Mouse (Mus musculus): ENCODE measurements at regions not wholly inside any gene's neighbourhood (a gene's known extent, or its start where the extent isn't known, plus 50 kb on each side); places are given as distances from the start of the nearest gene placed in this dataset.

DNA sequence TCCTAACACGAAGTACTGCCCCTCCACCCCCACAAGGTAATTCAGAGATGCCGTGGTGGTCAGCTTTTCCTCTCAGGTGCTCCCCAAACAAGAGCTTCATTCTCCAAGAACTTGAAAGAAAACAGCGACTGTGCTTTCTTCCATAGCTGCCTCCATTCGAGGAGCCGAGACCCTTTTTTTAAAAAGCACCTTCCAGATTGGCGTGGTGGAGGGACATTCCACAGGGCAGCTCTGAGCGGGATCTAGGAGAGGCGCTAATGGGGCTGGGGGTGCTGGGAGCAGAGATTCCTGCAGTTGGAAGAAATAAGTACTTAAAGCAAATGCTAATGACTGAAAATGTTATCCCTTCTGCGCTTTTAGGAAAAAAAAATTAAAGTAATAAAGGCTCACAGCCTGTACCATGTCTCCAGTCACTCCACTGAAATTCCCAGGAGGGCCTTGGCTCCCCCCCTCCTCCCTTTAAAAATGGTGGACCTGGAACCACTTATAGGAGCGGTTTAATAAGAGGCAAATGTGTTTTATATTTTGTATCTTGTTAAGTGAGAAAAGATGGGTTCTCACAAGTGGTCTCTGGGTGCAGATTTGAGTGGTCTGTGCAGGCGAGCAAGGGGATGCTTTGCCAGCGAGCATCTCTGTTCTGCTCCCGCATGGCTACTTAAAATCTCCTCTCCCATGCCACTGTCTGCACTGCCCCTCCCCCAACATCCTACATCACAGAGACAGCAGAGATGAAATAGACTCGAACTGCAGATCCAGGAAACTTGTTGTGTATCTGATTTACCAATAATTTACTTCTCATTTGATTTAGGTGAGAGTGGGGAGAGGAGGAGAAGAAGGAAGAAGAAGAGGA is 77.4 kb upstream of the Zfhx3 start:
- DNase-seq, result no peak

DNA sequence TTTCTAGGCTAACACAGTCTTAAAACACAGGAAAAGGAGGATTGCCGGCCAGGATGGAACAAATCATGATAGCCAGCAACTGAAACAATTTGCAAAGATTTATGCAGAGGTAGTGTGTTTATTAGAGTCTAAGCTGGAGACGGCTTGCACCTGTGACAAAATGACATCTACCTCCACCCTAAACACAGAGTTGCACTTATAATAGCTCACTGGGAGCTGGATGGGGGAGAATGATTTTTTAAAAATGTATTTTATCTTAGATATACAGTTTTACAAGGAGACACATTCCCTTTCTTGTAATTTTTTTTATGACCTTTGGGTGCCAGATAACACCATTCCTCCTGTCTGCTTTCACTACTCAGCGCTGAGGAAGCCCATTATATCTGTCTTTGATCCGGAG is 76.7 kb upstream of the Zfhx3 start:
- no peak for DNase-seq

DNA sequence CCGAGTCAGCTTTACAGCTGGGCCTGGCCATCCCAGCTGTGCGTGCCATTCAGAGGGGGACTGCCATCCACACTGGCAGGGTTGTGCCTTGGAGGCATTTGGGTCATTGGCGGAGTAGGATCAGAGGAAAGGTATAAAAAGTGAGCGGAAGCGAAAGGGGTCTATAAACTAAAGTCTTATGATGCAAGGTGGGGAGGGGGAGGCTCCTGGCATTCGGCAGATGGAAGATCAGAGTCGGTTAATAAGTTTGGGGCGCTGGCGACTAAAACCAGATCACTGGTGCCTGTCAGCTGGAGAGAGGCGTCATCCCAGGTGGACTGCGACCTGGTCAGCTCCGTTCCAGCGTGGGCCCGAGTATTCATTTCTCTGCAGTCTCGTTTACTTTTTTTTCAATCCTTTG is 70.7 kb upstream of the Zfhx3 start:
- no peak for DNase-seq

DNA sequence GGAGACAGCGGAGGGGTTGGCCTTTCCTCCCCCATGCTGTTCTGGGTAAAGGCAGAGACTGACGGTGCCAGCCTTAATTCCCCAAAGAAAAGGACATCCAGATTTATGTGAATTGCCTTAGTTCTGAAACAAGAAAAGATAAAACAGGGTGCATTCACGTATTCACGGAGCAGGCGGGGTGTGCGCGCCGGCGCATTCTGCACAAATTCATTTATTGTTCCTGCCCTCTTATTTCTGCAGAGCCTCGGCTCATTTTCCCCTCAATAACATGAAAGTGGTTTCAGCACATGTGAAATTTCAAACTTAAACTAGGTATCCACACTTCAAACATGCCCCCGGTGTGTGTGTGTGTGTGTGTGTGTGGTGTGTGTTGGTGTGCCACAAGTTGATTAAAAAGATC is 70.3 kb upstream of the Zfhx3 start:
- DNase-seq, result no peak

DNA sequence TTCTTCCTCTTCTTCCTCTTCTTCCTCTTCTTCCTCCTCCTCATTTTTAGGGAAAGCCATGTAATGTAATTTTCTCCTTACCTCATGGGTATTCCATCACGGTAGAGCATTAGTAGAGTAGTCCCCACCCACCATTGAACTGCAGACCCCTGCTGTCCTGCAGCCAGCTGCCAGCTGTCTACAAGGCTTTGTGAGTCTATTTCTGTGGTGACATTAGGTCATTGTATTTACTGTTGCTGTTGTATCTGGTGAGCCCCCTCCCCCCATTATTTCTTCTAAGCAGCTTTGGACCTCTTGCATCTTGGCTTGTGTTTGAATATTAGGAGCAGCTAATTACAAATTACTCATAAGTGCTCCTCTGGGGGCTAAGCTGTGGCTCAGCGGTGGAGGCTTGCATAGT is 66.0 kb upstream of the Zfhx3 start:
- DNase-seq, result no peak

DNA sequence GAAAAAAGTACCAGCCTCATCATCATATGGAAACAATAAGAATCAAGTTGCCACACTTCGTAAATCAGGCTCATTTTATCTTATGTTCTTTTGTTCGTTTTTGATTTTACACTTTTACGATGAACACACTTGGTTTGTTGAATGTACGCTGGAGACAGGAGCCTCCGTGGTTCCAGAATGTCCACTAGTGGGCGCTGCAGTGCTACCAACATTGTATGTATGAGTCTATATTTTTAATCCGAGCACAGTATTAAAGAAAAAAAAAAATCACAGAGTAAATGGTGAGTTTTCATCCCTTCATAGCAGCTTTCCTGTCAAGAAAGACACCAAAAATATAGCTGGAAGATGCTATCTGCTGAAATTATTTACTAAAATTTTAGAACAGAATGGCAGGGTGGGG is 60.6 kb upstream of the Zfhx3 start:
- DNase-seq, result peak; percentile 44

DNA sequence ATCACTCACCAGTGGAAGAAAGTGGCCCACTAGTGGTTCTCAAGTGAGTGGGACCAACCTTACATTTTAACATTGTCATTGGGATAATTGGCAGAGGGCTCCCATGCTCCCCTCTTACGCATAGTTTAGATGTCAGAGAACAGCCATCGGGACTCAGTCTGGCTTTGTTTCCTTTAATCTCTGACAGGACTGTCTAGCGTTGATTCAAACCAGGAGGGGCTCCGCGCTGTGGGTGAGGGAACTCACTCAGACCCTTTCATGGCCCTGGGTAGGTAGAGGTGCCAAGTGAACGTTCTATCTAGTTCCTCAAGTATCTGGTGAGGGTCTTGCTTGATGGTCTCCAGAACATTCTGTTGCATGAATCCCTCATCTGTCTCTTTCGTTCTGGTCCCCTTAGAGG is 56.9 kb upstream of the Zfhx3 start:
- DNase-seq, result no peak

DNA sequence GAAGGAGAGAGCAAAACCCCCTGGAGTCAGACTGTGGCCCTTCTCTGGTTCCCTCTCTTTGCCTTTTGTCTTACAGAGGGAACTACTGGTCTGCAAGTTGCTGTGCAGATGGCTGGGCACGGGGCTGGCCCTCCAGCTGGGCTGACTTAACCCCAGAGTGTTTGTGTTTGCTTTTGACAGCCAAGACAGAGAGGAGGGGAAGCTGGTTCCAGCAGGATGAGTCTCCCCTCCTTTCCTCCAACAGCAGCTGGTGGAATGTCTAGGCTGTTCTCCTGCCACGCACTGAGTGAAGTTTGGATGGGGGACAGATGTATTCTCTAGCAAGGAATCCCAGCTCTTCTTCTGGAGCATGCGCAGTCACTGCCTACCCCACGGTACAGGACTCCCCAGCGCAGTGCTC is 56.5 kb upstream of the Zfhx3 start:
- no peak for DNase-seq

DNA sequence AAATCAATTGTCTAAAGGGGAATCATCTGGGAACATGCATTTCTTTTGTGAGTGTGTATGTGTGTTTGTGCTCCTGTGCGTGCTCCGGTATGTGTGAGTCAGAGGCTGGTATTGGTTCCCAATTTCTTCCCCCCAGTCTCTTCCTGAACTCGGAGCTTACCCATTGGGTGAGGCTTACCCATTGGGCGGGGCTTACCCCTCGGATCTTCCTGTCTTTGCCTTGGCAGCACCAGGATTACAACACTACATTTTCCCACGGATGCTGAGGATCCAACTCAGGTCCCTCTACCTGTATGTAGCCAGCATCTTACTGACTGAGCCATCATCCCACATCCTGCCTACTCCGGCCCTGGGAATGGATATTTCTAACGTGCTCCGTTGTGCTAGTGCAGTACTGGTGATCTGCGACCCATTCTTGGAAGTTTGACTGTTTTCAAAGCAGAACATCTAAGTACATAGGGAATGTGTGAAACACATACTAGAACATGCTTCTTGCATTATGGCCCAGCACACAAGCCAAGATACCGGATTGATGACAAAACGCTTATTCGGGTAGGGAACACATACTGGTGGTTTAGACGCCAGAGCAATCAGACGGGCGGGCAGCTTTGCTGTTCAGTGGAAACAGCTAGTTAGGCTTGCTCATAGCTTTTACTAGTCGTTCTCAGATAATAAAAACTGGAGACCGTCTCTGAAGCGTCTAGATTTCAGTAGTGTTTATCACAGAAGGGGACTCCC is 55.8 kb upstream of the Zfhx3 start:
- DNase-seq, result no peak

DNA sequence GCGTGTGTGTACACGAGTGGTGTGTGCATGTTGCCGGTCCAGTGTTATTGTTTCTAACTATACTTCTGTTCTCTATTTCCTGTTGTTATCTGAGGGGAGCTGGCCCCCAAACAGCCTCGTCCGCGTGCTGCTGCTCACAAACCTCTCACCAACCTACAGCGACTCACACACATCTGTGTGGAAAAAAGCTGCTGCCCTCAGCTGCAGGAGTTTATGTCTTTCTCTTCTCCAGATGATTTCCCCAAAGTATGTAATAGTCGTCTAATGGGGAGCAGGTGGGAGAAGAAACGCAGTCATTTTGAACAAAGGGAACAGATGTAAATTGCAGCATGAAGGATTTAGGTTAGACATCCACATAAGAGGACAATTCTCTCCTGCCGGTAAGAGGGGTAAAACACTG is 55.1 kb upstream of the Zfhx3 start:
- DNase-seq, result no peak

DNA sequence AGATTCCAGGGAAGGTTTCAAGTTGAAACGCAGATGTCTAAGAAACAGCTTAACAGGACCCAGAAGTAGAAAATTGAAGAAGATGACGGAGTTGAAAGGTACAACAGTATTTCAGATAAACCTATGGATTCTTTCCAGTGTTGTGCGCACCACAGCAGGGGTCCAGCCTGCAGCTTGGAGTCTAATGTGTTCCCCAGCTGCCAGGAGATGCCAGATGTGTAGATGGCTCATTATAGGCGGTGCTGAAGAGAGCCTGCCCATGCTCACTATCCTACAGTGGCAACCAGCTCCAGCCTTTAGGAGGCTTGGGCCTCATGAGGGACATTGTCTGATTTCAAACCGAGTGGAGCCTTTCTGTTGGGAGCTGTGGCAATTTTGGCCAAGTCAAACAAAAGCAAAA is 51.5 kb upstream of the Zfhx3 start:
- no peak for DNase-seq
